Mouse (Mus musculus) liver, adult 2 months (tissue): ENCODE measurements at regions not wholly inside any gene's neighbourhood (a gene's known extent, or its start where the extent isn't known, plus 50 kb on each side); places are given as distances from the start of the nearest gene placed in this dataset.

Experiments used
- CTCF ChIP-seq: fragments of 200-500 bp; IDR thresholded peaks from 2 replicates; pipeline ENCODE4 v1.5.1; 2011; ENCODE audit warnings: low read depth, low read length, control low read depth
- POLR2A ChIP-seq: fragments of 200-500 bp; IDR thresholded peaks from 2 replicates; pipeline ENCODE4 v1.6.1; 2011; ENCODE audit warnings: low read length, control low read depth; ENCODE audit not compliant: insufficient read depth; ENCODE audit errors: extremely low read depth

GRCm38 (mm10) chr13:47557196-47557974 is 434.9 kb downstream of the Rnf144b start:
- TF ChIP-seq CTCF (no peak), POLR2A (no peak)
